Mouse (Mus musculus) adrenal gland, postnatal 25 days (tissue): ENCODE results near the gene Ly75. TPM values are rescaled to one million over a fixed set of nuclear protein-coding genes. Genes with fewer than 3 reads are reported as not detected.

Source experiments
- DNase-seq: peaks from one replicate; pipeline ENCODE4 v3.0.0; 2021; ENCODE audit warnings: mixed read lengths
- total RNA-seq: library from RNA; stranded (reverse); gene quantifications from 2 replicates; pipeline ENCODE4 v1.2.3, GENCODE M21; 2021

Ly75 gene
- total RNA-seq, 1 experiment from 2014 or later, result 1.3 TPM

DNA sequence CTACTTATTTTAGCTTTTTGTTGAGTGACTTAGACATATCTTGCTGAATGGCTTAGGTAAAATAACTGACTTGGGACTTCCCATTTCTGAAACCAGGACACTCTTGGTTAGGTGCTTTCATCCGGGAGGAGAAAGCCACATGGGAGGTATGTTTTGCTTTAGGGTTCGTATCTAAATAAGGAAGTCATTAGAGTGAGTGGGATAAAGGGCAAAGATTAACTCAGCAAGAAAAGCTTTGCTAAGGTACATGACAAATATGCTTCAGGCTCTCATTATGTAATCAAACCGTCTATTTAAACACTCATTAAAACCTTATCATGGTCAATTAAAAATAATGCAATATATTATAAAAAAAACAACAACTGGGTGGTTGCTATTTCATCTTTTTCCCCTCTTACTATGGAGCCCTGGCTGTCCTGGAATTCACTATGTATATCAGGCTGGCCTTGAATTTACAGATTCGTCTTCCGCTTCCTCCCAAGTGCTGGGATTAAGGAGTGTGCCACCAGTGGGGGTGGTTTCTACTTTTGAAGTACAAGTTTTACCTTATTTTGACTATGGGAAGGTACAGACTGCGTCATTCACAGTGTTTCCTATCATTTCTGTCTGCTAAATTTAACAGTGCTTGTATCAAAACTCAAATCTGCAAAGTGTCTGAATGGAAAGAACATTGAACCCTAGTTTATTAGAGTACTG, 60.9 kb downstream of the Ly75 start:
- DNase-seq, result no peak

DNA sequence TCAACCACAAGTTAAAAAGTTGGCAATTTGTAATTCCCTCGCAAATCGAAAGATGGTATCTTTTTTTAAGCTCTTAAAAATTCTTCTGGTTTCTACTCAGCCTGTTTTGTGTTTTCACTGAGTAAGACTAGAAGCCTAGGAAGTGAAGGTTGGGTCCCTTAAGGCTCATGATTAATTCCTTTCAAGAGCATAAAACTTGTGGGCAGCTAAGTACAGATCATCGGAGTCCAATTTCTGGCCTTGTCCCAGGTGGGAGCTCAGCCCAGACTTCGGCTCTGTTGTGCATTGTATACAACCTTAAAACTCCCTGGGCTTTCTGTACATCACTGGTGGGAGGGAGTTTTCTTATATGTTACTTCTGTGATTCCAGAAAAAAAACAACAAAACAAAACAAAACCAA, 79.3 kb downstream of the Ly75 start:
- DNase-seq, result no peak

DNA sequence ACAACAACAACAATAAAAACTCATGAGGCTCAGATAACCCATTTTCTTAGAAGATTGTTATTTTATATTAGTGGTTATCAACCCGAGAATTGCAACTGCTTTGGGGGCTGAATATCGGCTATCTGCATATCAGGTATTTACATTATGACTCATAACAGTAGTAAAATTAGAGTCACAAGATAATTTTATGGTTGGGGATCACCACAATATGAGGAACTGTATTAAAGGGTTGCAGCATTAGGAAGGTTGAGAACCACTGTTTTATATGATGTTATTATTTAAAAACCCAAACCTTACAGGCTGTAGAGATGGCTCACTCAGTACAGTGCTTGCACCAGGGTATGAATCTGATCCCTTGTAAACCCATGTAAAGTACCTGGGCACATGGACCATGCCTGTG, 83.8 kb downstream of the Ly75 start:
- DNase-seq, result no peak

DNA sequence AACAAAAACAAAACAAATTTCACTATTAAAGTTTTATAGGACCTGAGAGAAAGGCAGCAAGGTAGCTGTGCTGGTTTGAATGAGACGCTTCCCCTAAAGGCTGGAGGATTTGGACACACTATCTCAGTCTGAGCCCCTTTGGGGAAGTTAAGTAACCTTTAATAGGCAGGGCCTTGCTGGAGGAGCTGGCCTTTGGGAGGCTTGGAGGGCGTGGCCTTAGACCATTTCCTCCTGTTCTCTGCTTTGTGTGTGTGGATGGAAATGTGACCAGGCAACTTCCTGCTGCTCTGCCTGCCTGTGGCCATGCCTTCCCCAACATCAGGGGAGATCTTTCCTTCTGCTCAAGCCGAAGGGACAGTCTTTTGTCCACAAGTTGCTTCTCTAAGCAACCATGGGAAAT, 84.8 kb downstream of the Ly75 start:
- no peak for DNase-seq

DNA sequence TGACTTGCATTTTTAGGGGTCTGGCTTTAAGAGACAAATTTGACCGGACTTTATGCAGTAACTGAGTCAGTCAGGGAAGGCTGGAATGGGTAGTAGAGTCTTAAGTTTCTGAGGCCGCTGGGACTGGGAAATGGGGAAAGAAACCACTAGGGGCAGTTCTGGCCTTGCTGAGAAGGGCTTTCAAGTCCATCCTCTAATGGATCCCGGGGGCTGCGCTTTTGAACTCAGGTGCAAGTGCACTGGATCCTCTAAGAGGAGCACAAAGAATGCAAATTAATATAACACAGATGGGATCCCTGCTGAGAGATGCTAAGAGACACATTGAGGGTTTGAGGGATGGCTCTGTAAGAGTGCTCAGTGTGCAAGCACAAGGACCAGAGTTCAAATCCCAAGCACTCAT, 91.7 kb downstream of the Ly75 start:
- DNase-seq, result no peak

DNA sequence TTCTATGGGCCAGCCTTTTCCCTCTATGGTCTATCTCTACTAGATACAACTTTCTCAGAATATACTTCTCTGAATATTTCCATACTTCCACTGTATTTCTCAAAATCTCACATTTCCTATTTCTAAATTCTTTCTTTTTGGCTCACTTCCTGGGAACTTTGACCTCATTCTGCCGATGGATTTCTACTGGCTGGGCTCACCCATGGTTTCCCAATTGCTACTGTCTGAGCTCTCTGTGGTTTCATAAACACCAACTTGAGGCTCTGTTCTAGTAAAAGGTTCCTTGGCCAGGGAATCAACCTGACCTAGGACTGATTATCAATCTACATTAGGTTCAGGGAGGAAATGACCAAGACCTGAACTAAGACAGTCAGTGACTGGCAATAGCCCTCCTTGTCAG, 93.7 kb downstream of the Ly75 start:
- no peak for DNase-seq

DNA sequence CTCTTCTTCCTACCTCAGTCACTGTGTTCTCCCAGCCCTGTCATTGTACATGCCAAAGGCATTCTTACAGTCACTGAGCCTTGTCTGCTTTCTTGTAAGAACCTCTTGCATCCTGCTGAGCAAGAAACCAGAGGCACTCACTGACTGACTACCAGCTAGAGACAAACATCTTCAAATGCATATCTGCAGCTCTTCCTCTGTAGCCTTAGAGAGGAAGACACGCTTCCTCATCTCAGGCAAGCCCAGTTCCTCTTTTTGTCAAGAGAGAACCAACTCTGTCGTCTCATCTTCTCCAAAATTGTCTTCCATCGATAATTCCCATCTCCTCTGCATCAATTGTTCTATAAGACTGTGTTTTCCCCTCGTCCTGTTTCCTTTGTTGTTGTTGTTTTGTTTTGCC, 94.5 kb downstream of the Ly75 start:
- no peak for DNase-seq

DNA sequence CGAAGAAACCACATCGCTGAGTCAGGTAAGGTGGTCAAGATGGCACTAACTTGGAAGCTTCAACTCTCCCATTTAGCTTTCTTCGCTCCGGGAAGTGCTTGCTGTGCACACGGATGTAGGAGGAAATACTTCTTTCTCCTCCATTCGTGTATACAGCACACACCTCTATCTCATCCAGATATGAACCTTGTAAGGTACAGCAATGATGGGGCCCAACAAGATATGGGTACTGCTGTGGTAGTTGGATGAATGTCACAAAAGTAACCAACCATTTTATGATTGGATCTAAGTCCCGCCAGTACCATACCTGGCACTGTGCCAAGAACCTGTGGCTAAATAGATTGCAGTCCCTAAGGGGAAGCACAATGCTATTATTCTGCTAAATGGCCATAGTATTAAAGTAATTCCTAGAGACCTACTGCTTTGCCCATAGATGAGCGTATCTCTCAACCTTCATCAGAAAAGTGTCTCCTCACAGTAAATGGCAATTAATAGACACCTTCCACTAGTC, 97.9 kb downstream of the Ly75 start:
- no peak for DNase-seq

DNA sequence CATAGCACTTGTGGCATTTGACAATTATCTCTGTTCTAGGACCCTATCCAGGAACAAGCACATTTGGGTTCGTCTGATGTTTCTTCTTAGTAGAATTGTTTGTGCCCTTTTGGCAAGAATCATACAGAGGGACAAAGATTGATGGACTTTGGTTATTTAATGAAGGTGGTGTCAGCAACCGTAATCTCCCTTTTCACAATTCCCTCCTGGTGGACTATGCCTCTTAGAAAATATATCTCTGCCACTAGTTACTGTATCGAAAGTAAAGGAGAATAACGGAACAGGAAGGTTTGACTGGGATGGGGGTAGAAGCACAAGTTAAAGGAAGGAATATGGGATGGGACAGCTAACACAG, 98.7 kb downstream of the Ly75 start, which contains the start of gene Cd302:
Gene Cd302, minus strand, starts transcription at position 22 of the 355 bp plus-strand sequence.
- no peak for DNase-seq

DNA sequence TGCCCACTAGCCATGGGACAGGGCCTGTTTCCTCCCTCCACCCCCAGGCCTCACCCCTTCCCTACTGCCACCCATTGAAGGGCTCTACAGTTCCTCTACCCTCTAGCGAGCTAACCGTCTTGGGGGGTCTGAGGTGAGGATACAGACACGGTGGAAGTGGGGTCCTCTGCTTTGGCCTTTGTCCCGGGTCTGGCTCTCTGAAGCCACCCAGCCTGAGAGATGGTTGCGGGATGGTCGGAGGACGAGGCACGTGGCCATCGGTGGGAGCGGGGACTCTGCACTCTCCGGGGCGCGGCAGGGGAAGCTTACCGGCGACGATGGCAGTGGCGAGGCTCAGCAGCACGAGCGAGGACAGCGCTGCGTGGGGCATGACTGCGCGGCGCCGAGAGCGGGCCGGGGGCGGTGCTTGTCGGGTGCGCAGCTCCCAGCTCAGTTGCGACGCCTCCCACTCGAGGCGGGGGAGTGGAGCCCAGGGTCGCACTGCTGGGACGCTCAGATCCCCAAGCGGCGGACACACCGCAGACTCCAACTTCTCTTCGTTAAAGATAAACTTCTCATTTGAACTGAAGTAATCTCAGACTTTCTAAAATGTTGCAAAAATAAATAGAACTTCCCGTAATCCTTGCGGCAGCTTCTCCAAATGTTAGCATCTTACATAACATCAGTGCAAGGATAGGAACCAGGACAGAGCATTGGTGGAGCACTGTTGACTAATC, 99.2 kb downstream of the Ly75 start:
- DNase-seq, result peak; percentile 80

DNA sequence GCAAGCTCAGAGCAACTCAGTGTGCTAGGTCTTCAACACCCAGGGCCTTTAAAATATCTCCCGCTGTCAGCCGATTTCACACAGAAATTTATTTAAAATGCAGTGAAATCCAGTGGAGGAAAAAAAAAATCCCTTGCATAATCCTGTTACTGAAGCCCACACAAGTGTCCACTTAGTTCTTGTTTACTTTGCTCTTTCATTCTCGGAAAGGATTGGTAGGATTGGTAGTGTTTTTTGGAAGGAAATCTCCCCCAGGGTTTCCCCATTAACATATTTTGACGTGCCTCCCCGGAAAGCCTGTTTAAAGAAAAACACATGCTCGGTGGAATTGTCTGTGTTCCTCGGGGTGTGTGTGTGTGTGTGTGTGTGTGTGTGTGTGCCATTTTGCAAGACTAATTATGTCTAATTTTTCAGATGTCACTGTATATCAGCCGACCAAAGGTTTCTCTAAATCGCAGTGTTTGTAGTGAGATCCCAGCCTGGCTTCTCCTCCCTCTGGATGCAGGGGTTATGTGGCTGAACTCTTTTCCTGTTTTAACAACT, 99.8 kb downstream of the Ly75 start:
- no peak for DNase-seq

DNA sequence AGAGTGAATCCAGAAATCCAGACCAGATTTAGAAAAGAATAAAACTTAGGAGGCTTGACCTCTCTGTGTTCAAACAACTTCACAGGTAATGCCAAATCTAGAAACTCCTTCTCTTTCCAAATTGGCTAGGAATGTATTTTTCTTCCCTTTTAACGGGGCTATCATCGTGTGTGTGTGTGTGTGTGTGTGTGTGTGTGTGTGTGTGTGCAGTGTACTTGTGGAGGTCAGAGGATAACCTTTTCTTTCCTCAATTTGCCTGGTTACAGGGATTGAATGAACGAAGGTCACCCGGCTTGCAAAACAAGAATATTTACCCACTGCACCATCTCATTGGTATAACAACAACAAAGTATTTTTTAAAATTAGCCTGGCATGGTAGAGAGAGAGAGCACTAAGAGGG, 100.5 kb downstream of the Ly75 start:
- DNase-seq, result no peak

DNA sequence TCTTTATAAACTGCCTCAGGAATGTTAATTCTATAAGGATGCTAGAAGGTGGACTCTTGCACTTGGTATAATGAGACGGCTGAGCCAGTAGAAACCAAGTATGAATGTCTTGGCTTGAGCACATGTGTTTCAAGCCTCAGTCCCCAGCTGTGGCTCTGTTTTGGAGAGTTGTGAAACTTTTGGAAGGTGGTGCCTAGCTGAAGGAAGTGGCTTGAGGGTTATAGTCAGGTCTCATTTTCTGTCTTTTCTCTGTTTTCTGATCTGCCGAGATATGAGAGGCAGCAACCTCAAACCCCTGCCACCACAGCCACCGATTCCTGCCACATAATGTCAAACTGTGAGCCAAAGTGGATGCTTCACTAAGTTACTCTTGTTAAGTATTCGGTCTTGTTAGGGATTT, 104.5 kb downstream of the Ly75 start:
- no peak for DNase-seq

DNA sequence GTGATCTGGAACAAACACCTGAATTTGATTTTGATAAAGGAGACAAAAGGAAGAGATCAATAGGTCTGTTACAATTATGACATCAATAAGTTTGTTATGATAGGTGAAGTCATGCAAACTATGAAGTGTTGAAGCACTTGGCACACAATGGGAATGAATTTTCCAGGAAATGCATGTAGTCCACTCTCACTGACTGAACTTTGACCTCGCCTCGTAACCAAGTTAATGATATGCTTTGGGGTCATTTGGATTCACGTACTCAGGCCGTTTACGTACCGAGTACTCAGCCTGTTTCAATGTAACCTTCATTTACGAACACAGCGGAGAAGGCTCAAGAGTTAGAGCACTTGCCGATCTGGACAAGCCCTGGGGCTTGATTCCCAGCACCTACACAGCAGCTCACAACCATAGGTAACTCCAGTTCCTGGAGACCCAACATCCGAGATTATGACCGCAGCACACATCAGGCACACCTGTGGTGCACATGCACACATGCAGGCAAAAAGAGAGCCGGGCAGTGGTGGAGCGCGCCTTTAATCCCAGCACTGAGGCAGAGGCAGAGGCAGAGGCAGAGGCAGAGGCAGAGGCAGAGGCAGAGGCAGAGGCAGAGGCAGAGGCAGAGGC, 113.1 kb downstream of the Ly75 start:
- no peak for DNase-seq

DNA sequence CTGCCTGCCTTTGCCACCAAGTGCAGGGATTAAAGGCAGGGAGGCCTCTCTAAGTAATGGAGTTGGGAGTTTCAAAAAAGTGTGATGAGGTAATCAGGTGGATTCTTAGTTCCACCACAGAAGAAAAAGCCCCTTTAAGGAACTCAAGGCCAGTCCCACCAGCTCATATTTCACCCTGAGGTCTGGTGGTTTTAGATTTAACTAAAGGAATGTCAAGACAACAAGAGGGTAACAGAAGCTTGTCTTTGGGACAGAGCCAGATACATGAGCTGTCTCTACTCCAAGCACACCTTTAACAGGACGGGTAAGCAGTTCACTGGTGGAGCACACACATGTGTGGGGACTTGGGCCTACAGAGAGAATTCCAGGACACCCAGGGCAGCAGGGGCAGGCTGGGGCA, 115.5 kb downstream of the Ly75 start:
- DNase-seq, result no peak

DNA sequence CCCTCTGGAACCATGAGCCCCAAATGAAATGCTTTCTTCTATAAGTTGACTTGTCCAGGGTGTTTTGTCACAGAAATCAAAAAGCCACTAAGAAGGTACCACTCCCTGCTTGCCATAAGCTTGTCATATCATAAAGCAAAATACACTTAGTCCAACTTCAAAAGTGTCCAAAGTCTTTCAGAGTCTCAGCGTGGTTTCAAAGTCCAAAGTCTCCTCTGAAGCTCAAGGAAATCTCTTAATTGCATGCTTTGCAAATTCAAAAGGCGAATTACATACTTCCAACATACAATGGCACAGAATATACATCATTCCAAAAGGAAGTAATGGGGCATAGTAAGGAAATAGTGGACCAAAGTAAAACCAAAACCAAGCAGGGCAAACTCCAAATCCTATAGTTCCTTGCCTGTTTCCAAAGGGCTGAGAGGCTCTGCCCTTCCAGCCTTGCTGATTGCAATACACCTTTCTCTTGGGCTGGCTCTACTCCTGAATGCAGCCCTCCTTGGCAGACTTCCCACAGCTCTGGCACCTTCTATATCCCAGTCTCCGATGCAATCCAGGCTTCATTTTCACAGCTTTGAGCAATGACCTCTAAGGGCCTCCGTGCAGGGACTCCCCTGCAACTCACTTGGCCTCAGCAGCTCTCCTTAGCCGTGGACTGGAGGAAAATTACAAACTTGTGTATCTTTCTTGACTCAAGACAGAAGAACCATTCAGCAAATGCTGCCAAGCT, 122.3 kb downstream of the Ly75 start:
- no peak for DNase-seq

DNA sequence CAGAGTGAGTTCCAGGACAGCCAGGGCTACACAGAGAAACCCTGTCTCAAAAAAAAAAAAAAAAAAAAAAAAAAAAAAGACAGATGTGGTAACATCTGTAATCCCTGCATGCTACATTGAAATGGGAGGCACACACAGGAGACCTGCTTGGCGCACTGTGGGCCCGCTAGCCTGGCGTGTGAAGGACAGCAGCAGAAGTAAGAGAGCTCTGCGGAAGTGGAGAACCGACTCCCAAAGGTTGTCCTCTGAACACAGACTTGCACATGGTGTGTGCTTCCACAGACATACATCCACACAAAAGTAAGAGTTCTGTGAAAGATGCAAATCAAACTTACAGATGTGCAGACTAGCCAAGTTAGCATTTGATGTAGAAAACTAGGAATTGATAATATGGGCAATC, 123.9 kb downstream of the Ly75 start:
- no peak for DNase-seq

DNA sequence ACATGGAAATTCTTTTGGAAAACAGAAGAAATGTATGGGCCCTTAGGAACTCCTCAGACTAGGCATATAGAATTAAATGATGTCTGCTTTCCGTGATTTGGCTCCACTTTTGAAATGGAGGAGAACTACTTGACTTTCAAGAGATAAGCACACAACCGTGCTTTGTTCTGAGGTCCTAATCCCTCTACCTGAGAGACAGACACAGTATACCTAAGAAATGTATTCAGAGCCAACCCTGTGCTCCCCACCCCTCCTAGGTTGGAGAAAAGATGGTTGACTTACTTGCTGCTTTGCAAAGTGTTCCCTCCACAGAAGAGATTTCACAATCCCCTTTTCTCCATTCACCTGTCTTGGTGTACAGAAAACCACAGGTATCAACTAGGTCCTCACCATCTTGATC, 126.4 kb downstream of the Ly75 start:
- no peak for DNase-seq

DNA sequence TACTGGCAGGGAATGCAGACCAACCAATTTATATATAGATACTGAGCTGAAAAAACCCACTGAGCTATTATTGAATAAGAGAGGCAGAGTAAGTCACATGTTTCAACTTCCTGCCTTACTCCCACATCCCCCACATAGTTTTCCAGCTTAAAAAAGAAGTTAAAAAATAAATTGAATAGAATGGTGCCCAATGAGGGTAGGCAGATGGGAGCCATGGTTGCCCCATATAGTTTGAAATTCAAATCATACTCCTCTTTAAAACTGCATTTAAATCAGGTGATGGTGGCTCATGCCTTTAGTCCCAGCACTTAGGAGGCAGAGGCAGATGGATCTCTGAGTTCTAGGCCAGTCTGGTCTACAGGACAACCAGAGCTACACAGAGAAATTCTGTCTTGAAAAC, 129.6 kb downstream of the Ly75 start:
- no peak for DNase-seq

DNA sequence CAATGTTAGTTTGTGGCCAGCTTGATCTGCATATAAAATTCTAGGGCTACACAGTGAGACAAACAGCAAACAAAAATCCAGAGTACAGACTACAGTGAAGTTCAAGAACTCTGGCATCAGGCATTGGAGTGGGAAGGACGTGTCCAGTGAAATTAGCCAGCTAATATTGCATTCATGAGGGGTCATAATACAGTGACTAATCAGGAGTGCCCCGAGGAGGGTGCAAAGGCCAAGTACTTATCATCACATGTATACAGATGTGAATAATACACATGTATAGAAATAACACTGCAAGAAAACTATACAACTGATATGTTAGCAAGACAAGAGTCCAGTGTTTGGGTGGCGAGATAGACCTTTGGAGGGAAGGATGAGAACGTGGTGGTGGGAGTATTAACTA, 130.3 kb downstream of the Ly75 start:
- no peak for DNase-seq
